Mouse (Mus musculus) cerebellum, postnatal 4 days (tissue): ENCODE measurements at regions not wholly inside any gene's neighbourhood (a gene's known extent, or its start where the extent isn't known, plus 50 kb on each side); places are given as distances from the start of the nearest gene placed in this dataset.

ENCODE experiments used
- DNase-seq, 2 experiments: peaks; one replicate each; pipeline ENCODE4 v3.0.0; 2022; ENCODE audit warnings: low spot score in 2 of 2, mixed read lengths in 1 of 2

DNA sequence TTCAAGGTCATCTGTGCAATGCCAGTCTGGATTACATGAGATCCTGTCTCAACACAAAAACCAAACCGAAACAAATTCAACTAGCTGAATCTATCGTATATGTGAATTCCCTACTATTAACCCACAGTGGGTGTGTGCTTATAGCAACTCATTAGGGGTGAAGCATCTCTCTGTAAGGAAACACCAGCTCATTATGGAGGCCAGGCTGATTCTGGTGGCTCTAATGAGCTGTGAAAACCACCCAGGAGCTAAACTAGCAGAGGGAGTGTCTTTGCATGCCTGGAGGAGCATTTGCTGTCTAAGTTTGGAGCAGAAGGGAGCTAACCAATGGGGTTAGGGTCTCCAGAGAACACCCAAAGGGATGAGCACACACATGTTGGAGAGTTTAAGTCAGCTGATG lies 54.1 kb upstream of the Adamts2 start:
- DNase-seq: no peak

DNA sequence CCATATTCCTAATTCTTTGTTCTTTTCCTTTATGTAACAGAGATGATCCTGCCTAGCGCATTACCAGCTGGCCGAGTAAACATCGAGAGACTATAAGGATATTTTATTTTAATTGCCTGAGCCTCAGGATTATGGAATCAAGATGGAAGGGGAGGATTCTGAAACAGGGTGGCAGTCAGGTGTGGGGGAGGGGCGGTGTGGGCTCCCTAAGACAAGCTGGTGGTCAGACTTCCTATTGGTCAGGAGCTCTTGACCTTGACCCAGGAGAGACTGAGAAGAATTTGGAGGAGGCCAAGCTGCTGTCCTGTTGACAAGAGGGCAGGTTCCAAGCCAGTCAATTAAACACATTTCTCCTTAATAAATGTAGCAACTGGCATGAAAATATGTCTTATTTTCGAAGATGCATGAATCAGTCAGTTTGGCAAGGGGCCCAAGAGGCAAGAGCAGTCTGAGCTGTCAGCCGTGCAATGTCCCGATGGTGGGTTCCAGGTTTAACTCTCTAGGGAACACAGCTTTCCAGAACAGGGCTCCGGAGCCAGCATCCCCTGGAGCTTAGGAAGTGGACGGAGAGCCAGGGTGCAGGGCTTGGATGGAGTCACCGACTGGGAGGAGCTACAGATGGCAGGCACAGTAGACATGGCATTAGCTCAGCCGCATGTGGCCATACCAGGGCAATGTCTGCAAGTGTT lies 55.3 kb upstream of the Adamts2 start:
- peak in 1 of 2 experiments; percentile 17 for DNase-seq

DNA sequence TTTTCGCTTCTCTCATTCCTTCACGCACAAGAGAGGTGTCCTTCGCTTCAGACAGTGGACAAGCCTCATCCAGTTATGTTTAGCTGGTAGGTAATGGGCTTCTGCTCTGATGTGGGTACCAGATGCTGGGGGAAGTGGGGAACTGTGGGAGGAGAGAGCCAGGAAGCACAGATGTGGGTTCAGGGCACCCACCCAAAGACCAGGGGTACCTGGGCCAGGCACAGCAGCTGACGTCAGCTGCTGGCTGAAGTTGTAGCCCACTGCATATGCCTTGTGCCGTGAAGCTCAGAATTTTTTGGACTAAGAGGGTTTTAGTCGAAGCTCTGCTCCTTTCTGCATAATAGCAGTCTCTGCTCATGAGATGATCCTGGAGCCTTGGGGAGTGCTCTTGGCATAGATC lies 56.5 kb upstream of the Adamts2 start:
- no peak for DNase-seq

DNA sequence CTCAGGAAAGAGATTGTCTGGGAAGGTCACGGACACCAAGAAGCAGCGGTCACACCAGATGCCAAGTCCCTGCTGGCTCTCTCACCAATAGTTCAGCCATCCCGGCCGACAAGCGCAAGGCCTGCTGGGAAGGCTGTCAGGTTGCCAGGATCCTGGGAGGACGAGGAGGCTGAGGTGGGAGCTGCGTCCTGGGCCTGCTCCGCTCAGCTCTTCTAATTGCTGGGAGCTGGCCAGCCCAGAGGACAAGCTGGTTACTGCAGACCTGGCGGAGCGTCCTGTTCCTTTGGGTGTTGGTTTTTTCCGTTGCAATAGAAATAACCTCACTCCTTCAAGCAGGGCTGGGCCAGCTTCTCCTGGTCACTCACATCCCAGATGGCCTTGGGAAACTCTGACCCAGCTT lies 61.7 kb upstream of the Adamts2 start:
- DNase-seq: peak in 1 of 2 experiments; percentile 61

DNA sequence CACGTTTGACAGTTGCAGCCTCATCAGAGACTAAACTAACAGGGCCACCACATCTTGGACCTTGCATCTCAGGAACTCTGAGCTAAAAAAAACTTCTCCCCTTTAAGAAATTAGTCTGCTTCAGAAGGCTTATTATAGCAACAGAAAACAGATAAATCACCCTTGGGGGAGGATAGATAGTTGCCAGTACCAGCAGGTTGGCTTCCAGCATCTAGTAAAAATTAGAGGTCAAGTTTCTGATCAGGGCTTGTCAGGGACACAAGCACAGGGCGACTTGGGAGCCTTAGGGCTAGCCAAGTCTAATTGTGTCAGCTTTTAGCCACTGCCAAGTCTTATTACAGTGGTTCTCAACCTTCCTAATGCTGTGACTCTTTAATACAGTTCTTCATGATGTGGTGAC lies 67.6 kb upstream of the Adamts2 start:
- no peak for DNase-seq

DNA sequence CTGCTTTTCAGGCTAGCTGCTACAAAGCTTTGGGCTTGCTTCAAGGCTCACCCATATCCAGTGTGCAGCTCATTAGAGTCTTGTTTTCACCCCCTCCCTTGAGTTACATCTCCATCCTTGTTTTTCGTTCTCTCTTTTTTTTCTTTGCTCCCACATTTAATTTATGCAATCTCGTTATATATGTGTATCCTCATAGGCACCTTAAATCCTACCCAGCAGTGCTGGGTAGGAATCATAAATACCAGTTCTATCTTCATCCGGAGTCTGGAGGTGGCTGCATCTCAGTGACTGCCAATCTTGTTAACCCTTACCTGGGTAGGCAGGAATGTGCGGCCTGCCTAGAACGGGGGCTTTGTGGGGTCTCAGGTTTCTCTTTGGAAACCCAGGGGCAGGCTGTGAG lies 74.0 kb upstream of the Adamts2 start:
- DNase-seq: no peak

DNA sequence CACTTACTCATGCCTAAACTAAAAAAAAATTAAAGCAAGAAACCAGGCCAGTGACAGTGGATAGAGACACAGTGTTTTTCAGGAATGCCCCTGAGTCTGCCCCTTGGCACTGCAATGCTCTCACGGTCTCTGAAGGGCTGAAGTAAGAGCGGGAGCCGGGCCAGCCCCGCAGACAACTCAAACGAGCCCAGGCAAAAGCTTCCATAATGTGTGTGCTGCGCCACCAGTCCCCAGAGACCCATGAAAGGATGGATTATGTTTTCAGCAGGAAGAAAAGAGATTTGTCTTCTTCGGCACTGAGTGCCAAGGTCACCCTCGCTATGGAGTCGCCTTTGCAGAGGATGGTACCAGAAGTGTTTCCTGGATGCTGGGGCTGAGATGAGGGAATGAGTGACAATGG lies 81.7 kb upstream of the Adamts2 start:
- DNase-seq: no peak

DNA sequence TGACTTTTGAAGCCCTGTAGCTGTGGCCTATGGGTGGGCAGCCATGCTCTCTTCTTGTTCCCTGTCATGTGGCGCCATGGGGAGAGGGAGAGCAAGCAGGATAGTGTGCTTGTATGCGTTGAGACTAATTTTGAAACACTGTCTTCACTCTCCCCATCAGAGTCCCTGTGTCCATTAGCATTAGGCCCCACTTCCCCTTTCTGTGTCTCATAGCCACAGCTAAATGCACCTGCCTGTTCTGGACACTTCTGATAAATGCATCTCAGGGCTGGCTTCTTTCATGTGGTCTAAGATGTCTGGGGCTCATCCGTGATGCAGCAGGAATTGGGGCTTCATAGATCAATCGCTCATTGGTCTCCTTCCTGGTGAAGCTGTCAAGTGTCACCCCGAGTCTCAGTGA lies 77.0 kb upstream of the Rufy1 start:
- no peak for DNase-seq

DNA sequence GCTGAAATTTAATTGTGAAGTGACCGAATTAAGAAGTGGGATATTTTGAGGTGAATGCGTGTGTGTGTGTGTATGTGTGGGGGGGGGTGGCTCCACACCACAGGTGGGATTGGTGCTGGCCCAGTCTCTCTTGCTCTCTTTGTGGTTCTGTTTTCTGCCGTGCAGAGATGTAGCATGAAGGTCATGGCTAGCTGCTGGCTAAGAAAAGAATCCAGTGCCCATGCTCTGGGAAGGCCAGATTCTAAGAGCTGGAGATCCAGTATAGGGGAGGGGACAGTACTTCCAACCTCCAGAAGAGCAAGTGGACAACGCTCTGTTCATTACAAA lies 76.5 kb upstream of the Rufy1 start:
- DNase-seq: no peak

DNA sequence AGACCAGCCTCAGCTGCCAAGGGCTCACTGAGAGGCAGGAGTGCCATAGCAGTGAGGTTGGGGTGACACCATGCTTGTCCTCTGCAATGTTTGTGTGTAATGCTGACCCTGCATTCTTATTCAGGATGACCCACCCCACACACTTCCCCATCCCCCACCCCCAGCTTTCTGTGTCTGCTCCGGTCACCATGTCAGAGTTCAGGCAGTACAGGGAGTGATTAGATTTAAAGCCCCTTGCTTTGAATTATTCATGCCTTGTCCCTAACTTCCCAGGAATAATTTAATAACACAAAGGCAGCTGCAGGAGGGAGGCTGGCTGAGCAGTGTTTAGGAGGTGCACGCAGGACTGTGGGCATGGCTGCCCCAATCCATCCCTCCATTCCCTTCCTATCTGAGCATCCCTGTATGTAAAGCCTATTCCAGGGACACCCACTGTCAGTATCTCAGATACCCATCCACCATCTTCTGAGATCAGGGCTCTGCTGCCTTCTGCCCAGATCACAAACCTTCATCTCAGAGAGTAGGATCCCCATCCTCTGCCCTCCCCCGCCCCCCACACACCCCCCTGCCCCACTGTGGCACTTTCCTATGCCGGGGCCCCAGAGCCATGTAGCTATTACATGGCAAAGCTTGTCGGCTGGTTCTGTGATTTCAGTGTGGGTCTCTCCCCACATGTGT lies 76.0 kb upstream of the Rufy1 start:
- no peak for DNase-seq

DNA sequence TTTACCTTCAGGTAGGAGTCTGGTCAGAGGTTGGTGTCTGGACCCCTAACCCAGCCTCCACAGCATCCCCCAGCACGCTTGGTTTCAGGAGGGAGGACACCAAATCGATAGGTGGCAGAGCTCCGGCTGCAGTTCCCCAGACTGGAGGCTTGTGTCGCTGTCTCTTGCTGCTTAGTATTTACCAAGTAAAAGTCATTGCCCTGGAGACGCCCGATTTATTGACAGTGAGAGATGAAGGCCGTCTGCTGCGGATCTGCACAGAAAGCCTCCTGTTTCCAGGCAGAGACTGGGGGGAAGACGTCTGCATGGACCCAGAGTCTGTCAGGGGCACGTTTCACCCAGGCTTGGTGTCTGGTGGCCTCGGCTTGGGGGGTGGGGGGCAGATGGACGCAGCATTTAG lies 70.4 kb upstream of the Rufy1 start:
- DNase-seq: no peak

DNA sequence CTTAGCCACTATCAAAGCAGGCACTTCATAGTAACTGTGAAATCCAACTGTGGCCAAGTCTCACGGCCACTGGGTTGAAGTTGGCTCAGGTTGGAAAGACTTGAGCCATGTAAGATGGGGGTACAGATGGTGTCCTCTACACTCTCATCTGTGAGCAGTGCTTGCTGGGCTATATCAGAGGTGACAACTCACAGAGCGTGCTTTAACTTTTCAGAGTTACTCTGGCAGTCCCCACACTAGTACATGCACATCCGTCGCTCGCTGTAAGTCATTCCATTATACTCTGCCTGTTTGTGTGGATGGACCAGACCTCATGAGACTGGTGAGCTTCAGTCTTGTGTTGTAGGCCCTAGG lies 62.2 kb upstream of the Rufy1 start:
- DNase-seq: no peak

DNA sequence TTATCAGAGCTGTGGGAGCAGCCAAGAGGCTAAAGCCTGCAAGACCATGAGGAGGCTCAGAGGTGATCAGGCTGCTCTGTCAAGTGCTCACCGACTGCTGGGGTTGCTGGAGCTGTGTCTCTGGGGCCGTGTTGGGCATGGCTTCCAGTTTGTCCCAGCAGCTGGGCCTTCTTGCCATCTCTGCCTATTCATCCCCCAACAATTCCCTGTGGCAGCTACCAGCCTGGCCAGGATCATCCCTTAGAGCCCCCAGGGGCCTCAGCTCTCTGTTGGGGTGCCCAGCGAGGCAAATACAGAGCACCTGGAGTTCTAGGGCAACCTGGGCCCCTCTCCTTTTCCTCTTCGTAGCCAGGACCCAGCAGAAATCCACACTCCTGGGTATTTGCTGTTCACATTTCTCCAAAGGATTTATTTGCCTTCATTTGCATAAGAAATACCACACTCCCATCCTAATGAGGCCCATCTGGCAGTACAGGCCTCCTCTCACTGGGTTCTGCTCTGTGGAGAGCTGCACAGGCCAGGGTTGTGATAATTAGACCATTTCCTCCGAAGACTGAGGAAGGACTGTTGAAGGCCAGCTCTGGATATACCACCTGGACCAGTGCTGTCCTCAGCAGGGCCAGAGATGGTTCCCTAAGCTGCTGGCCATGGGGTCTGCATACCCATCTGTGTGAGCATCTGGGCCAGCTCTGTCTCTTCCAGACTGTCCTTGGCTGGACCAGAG lies 61.6 kb upstream of the Rufy1 start:
- DNase-seq: peak in 1 of 2 experiments; percentile 24

DNA sequence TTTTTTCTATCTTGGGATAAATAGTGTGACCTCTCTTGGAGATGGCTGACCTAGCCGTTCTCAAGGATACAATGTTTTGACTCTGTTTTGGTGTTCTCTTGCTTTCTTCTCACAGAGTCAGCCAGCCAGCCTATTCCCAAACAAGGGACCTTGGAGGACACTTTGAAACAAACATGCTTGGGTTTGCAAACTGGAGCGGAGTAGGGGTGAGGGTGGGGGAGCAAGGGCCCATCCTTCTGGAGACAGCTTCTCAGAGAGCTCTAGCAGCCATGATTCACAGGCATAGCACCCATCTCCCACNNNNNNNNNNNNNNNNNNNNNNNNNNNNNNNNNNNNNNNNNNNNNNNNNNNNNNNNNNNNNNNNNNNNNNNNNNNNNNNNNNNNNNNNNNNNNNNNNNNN lies 52.9 kb upstream of the Rufy1 start:
- no peak for DNase-seq

DNA sequence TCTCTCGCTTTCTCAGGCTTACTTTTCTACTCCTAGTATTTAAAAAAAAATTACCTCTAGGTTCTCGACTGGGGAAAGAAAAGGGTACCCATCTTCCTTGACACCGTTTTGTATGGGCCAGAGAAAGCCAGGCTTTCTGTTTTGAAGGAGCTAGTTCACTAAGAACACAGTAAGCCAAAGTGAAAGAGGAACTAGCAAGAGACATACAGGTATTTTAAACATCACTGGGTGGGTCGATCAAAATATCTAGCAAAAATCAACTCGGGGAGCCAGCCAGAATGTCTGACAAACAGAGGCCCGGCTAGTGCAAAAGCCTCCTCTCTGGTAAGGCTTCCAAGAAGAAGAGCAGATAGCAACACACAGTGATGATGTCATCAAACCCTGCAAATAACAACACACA lies 52.2 kb upstream of the Rufy1 start:
- DNase-seq: no peak

DNA sequence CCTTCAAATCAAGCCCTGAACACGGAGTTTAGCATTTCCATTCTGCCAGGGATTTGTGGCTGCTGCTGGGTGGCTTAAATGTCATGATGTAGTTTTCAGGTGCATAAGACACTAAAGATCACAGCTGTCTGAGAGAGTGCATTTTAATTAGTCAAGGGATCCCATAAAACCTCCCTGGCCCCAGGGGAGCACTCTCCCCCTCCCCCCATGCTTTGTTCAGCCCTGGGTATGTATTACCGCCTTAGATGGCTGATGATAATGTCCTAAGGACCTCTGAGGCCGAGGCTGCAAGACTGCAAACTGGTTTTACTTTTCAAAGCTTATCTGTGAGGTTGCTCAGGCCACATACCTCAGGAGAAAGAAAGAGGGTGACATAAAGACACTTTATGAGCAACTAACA lies 51.7 kb upstream of the Rufy1 start:
- DNase-seq: no peak
